Mouse (Mus musculus) left cerebral cortex, adult 2 months (tissue): ENCODE measurements around the gene Stmnd1. TPM values are rescaled to one million over a fixed set of nuclear protein-coding genes. Genes with fewer than 3 reads are reported as not detected.
"Not testable (repeated sequence)": the region's sequence is repeated elsewhere in the genome, so short reads cannot be mapped to it uniquely, and the experiment has no call there.

Experiments
- DNase-seq, 2 experiments: peaks; one replicate each; pipeline ENCODE4 v3.0.0; 2021 to 2022; ENCODE audit warnings: low spot score in 2 of 2, mixed read lengths in 1 of 2; ENCODE audit errors: extremely low spot score in 1 of 2
- H3K27ac ChIP-seq: fragments of 200-600 bp; 2 replicates; pipeline ENCODE4 v1.8.1; 2022
- H3K4me3 ChIP-seq: fragments of 200-600 bp; 2 replicates; pipeline ENCODE4 v1.8.1; 2022
- CTCF ChIP-seq: fragments of 200-600 bp; IDR thresholded peaks from 2 replicates; pipeline ENCODE4 v1.8.1; 2022; ENCODE audit warnings: antibody characterized with exemption, mild to moderate bottlenecking, moderate library complexity
- intact Hi-C: fragments of 180-260 bp; cut with DNase I; formaldehyde crosslinking; loops from one replicate; pipeline ENCODE4 v1.15.1; 2025
- total RNA-seq, 2 experiments: library from RNA; stranded (reverse); gene quantifications; 2 replicates each; pipeline ENCODE4 v1.2.3; 2021

The Stmnd1 gene
- total RNA-seq, 2 experiments from 2014 or later = not detected

- TF ChIP-seq CTCF = no peak
- H3K4me3 ChIP-seq = no peak overlapping the region
- intact Hi-C loops = no loop called here
- no peak overlapping the region for H3K27ac ChIP-seq
- DNase-seq = no peak
Observed at GRCm38 (mm10) chr13:46297701-46298100, 24.2 kb downstream of the Stmnd1 start.

GRCm38 (mm10) chr13:46310790-46311189, 37.3 kb downstream of the Stmnd1 start:
- Histone ChIP-seq H3K4me3 (peak overlapping the region; percentile 27; the same call in 1 of the 2 replicates), H3K27ac (no peak overlapping the region; the same call in 1 of the 2 replicates)
- DNase-seq = peak; percentile 63
- intact Hi-C loops = loop anchor here (1.0 to 5.0 kb wide), 3 partner anchors 232 to 487 kb away; no protein-coding TSS in a partner anchor
- TF ChIP-seq CTCF = peak; percentile 92

- H3K27ac ChIP-seq = no peak overlapping the region
- intact Hi-C loops = loop anchor here (5.0 kb wide), 2 partner anchors 229 to 484 kb away; no protein-coding TSS in a partner anchor
- no peak for TF ChIP-seq CTCF
- no peak overlapping the region for H3K4me3 ChIP-seq
- no peak for DNase-seq
Observed at GRCm38 (mm10) chr13:46313176-46313575, 39.7 kb downstream of the Stmnd1 start.

GRCm38 (mm10) chr13:46315165-46315564, 41.6 kb downstream of the Stmnd1 start:
- DNase-seq = no peak
- Histone ChIP-seq H3K27ac (no peak overlapping the region), H3K4me3 (no peak overlapping the region)
- no peak for TF ChIP-seq CTCF
- intact Hi-C loops = no loop called here

GRCm38 (mm10) chr13:46326351-46326985, 52.9 kb downstream of the Stmnd1 start:
- TF ChIP-seq CTCF = no peak
- no peak for DNase-seq
- intact Hi-C loops = no loop called here
- Histone ChIP-seq H3K27ac (no peak overlapping the region), H3K4me3 (no peak overlapping the region)

DNA sequence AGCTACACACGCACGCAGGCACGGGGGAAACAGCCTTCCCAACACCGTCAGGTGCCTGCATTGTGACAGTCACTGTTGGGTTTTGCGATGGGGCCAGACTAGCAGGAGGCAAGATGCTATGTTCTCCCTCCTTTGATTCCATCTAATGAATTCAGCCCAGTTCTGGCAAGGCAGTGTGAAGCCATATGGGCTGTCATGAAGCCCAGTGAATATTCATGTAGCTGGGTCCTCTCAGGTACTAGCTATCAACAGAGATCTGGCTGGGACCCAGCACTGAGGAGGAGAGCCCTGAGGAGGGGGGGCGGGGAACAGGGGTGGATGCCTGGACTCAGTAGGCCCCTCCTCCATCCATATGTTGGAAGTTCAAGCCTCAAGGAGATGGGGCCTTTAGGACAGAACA, 61.5 kb downstream of the Stmnd1 start:
- intact Hi-C loops = no loop called here
- DNase-seq = peak in 1 of 2 experiments; percentile 41
- Histone ChIP-seq H3K27ac (no peak overlapping the region), H3K4me3 (no peak overlapping the region)
- TF ChIP-seq CTCF = no peak

GRCm38 (mm10) chr13:46336281-46336680, 62.8 kb downstream of the Stmnd1 start:
- DNase-seq, H3K4me3 ChIP-seq, intact Hi-C loops, H3K27ac ChIP-seq: not testable (repeated sequence)

- no peak overlapping the region for H3K27ac ChIP-seq
- intact Hi-C loops = no loop called here
- no peak for DNase-seq
- TF ChIP-seq CTCF = no peak
- no peak overlapping the region for H3K4me3 ChIP-seq
Observed at GRCm38 (mm10) chr13:46337791-46338190, 64.3 kb downstream of the Stmnd1 start.

DNA sequence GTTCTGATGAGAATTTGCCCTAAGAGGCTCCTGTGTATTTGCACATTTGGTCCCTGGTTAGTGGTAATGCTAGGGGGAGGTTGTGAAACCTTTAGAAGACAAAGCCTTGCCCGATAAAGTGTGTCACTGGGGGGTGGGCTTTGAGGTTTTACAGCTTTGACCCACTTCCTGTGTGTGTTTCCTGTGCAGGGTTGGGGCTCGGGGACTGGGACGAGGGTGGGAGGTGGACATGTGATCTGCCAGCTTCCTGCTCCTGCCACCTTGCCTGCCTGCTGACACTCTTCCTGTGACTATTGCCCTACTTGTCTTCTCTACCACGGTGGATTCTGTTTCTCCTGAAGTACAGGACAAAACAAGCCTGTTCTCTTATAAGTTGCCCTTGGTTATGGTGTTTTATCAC, 66.4 kb downstream of the Stmnd1 start:
- Histone ChIP-seq H3K27ac (no peak overlapping the region), H3K4me3 (no peak overlapping the region)
- no peak for DNase-seq
- intact Hi-C loops = no loop called here
- no peak for TF ChIP-seq CTCF

- intact Hi-C loops = no loop called here
- no peak for TF ChIP-seq CTCF
- no peak for DNase-seq
- Histone ChIP-seq H3K4me3 (no peak overlapping the region), H3K27ac (no peak overlapping the region)
Observed at GRCm38 (mm10) chr13:46340583-46340982, 67.1 kb downstream of the Stmnd1 start.

GRCm38 (mm10) chr13:46341419-46341818, 67.9 kb downstream of the Stmnd1 start:
- no peak for TF ChIP-seq CTCF
- DNase-seq = no peak
- intact Hi-C loops = no loop called here
- Histone ChIP-seq H3K27ac (no peak overlapping the region), H3K4me3 (no peak overlapping the region)

- TF ChIP-seq CTCF = no peak
- intact Hi-C loops = no loop called here
- DNase-seq = peak; percentile 16 to 52
- H3K27ac ChIP-seq = no peak overlapping the region
- no peak overlapping the region for H3K4me3 ChIP-seq
Observed at GRCm38 (mm10) chr13:46343226-46343625, 69.7 kb downstream of the Stmnd1 start.
